Mouse (Mus musculus): ENCODE results near the gene Camk1g. TPM values are rescaled to one million over a fixed set of nuclear protein-coding genes. Genes with fewer than 3 reads are reported as not detected.

Gene Camk1g
- 20.5 and 20.6 TPM in 2 replicates for polyA plus RNA-seq (2016; fragmentation: Nextera tagmentation; extraction: Ambion mirVana)

- peak; percentile 87 for ATAC-seq (ENCODE audit: low FRiP score)
- Histone ChIP-seq H3K4me1 (peaks cover 38% of the 10 kb centered on the region), H3K36me3 (replicated peaks) (no peaks in the 10 kb centered on the region), H3K9ac (peak within 1 kb of the TSS; percentile 61), H3K4me2 (peak within 1 kb of the TSS; percentile 62), H3K27ac (peak within 1 kb of the TSS; percentile 75), H3K27me3 (no peaks in the 10 kb centered on the region), H3K9me3 (no peaks in the 10 kb centered on the region), H3K4me3 (replicated peaks) (peak within 1 kb of the TSS; percentile 49)
- 2% methylated on average over 2 of the region's 2 CpGs for WGBS
Measured at GRCm38 (mm10) chr1:193370096-193370495, at the start of gene Camk1g. Camk1g (minus strand) TSS chr1:193370298.

- no peak overlapping the region for H3K4me3 ChIP-seq (replicated peaks)
- WGBS: 21% methylated on average over 2 of the region's 2 CpGs
- H3K9ac ChIP-seq: no peak overlapping the region
- H3K36me3 ChIP-seq (replicated peaks): no peaks in the 10 kb centered on the region
- ATAC-seq (ENCODE audit: low FRiP score): no peak
- no peaks in the 10 kb centered on the region for H3K9me3 ChIP-seq
- H3K27ac ChIP-seq: no peak overlapping the region
- H3K4me1 ChIP-seq: peaks cover 25% of the 10 kb centered on the region
- H3K4me2 ChIP-seq: no peak overlapping the region
- peaks cover 31% of the 10 kb centered on the region for H3K27me3 ChIP-seq
Measured at GRCm38 (mm10) chr1:193419168-193419567, 49.1 kb upstream of the Camk1g start.

- no peak for ATAC-seq (ENCODE audit: low FRiP score)
- Histone ChIP-seq H3K4me2 (no peak overlapping the region), H3K27ac (no peak overlapping the region), H3K4me3 (replicated peaks) (no peak overlapping the region), H3K9ac (no peak overlapping the region), H3K27me3 (peaks cover 28% of the 10 kb centered on the region), H3K36me3 (replicated peaks) (no peaks in the 10 kb centered on the region), H3K9me3 (no peaks in the 10 kb centered on the region), H3K4me1 (peaks cover 20% of the 10 kb centered on the region)
- 89% methylated on average over 5 of the region's 5 CpGs for WGBS
Measured at GRCm38 (mm10) chr1:193418656-193419055, 48.6 kb upstream of the Camk1g start.

- H3K4me2 ChIP-seq: no peak overlapping the region
- H3K4me3 ChIP-seq (replicated peaks): no peak overlapping the region
- no peak overlapping the region for H3K9ac ChIP-seq
- H3K4me1 ChIP-seq: peaks cover 7% of the 10 kb centered on the region
- no peaks in the 10 kb centered on the region for H3K9me3 ChIP-seq
- 86% methylated on average over 4 of the region's 4 CpGs for WGBS
- H3K27ac ChIP-seq: no peak overlapping the region
- H3K36me3 ChIP-seq (replicated peaks): no peaks in the 10 kb centered on the region
- ATAC-seq (ENCODE audit: low FRiP score): no peak
- peaks cover 7% of the 10 kb centered on the region; the same call in 1 of the 2 replicates for H3K27me3 ChIP-seq
Measured at GRCm38 (mm10) chr1:193414067-193414466, 44.0 kb upstream of the Camk1g start.

- peaks cover 11% of the 10 kb centered on the region; the same call in 1 of the 2 replicates for H3K27me3 ChIP-seq
- no peaks in the 10 kb centered on the region for H3K9me3 ChIP-seq
- no peak for ATAC-seq (ENCODE audit: low FRiP score)
- H3K4me1 ChIP-seq: peaks cover 4% of the 10 kb centered on the region; the same call in 1 of the 2 replicates
- no peak overlapping the region for H3K27ac ChIP-seq
- H3K9ac ChIP-seq: no peak overlapping the region
- H3K36me3 ChIP-seq (replicated peaks): no peaks in the 10 kb centered on the region
- no peak overlapping the region for H3K4me3 ChIP-seq (replicated peaks)
- WGBS: 94% methylated on average over 5 of the region's 5 CpGs
- H3K4me2 ChIP-seq: no peak overlapping the region
Measured at GRCm38 (mm10) chr1:193413368-193414000, 43.4 kb upstream of the Camk1g start.

GRCm38 (mm10) chr1:193407487-193407886 lies 37.4 kb upstream of the Camk1g start:
- Histone ChIP-seq H3K4me1 (peaks cover 8% of the 10 kb centered on the region; the same call in 1 of the 2 replicates), H3K9me3 (no peaks in the 10 kb centered on the region), H3K27me3 (peaks cover 10% of the 10 kb centered on the region; the same call in 1 of the 2 replicates), H3K4me2 (no peak overlapping the region), H3K36me3 (replicated peaks) (no peaks in the 10 kb centered on the region), H3K27ac (no peak overlapping the region), H3K9ac (no peak overlapping the region), H3K4me3 (replicated peaks) (no peak overlapping the region)
- no peak for ATAC-seq (ENCODE audit: low FRiP score)
- WGBS: 71% methylated on average over 6 of the region's 6 CpGs

- no peak overlapping the region for H3K9ac ChIP-seq
- no peak overlapping the region for H3K27ac ChIP-seq
- H3K36me3 ChIP-seq (replicated peaks): no peaks in the 10 kb centered on the region
- WGBS: 57% methylated on average over 6 of the region's 6 CpGs
- peaks cover 10% of the 10 kb centered on the region; the same call in 1 of the 2 replicates for H3K27me3 ChIP-seq
- ATAC-seq (ENCODE audit: low FRiP score): peak; percentile 80; the same call in 1 of the 2 replicates
- peaks cover 10% of the 10 kb centered on the region; the same call in 1 of the 2 replicates for H3K4me1 ChIP-seq
- no peak overlapping the region for H3K4me2 ChIP-seq
- no peaks in the 10 kb centered on the region for H3K9me3 ChIP-seq
- no peak overlapping the region for H3K4me3 ChIP-seq (replicated peaks)
Measured at GRCm38 (mm10) chr1:193406059-193406642, 36.1 kb upstream of the Camk1g start.

- Histone ChIP-seq H3K27ac (no peak overlapping the region), H3K27me3 (0 out of 2 replicates have a peak, but pooled peaks cover 3% of the 10 kb centered on the region), H3K9ac (no peak overlapping the region), H3K4me2 (no peak overlapping the region), H3K36me3 (replicated peaks) (no peaks in the 10 kb centered on the region), H3K9me3 (no peaks in the 10 kb centered on the region), H3K4me3 (replicated peaks) (no peak overlapping the region), H3K4me1 (peaks cover 6% of the 10 kb centered on the region; the same call in 1 of the 2 replicates)
- WGBS: 81% methylated on average over 9 of the region's 9 CpGs
- no peak for ATAC-seq (ENCODE audit: low FRiP score)
Measured at GRCm38 (mm10) chr1:193401695-193402094, 31.6 kb upstream of the Camk1g start.

- Histone ChIP-seq H3K4me2 (no peak overlapping the region), H3K36me3 (replicated peaks) (no peaks in the 10 kb centered on the region), H3K4me3 (replicated peaks) (no peak overlapping the region), H3K27ac (no peak overlapping the region), H3K4me1 (0 out of 2 replicates have a peak, but pooled peaks cover 4% of the 10 kb centered on the region), H3K9me3 (no peaks in the 10 kb centered on the region), H3K9ac (no peak overlapping the region), H3K27me3 (0 out of 2 replicates have a peak, but pooled peaks cover 7% of the 10 kb centered on the region)
- no peak for ATAC-seq (ENCODE audit: low FRiP score)
- WGBS: 93% methylated on average over 1 of the region's 1 CpGs
Measured at GRCm38 (mm10) chr1:193400348-193400747, 30.2 kb upstream of the Camk1g start.

GRCm38 (mm10) chr1:193398728-193399437 lies 28.8 kb upstream of the Camk1g start:
- H3K36me3 ChIP-seq (replicated peaks): no peaks in the 10 kb centered on the region
- no peaks in the 10 kb centered on the region for H3K9me3 ChIP-seq
- no peak overlapping the region for H3K27ac ChIP-seq
- 0 out of 2 replicates have a peak, but pooled peaks cover 4% of the 10 kb centered on the region for H3K4me1 ChIP-seq
- no peak overlapping the region for H3K4me2 ChIP-seq
- WGBS: 85% methylated on average over 2 of the region's 2 CpGs
- no peak overlapping the region for H3K4me3 ChIP-seq (replicated peaks)
- 0 out of 2 replicates have a peak, but pooled peaks cover 7% of the 10 kb centered on the region for H3K27me3 ChIP-seq
- ATAC-seq (ENCODE audit: low FRiP score): no peak
- H3K9ac ChIP-seq: no peak overlapping the region

GRCm38 (mm10) chr1:193397109-193397508 lies 27.0 kb upstream of the Camk1g start:
- Histone ChIP-seq H3K4me2 (no peak overlapping the region), H3K36me3 (replicated peaks) (no peaks in the 10 kb centered on the region), H3K4me3 (replicated peaks) (no peak overlapping the region), H3K27me3 (0 out of 2 replicates have a peak, but pooled peaks cover 7% of the 10 kb centered on the region), H3K27ac (no peak overlapping the region), H3K9ac (no peak overlapping the region), H3K4me1 (no peaks in the 10 kb centered on the region), H3K9me3 (no peaks in the 10 kb centered on the region)
- ATAC-seq (ENCODE audit: low FRiP score): no peak

- Histone ChIP-seq H3K9ac (no peak overlapping the region), H3K27me3 (peaks cover 31% of the 10 kb centered on the region), H3K4me2 (no peak overlapping the region), H3K9me3 (no peaks in the 10 kb centered on the region), H3K36me3 (replicated peaks) (no peaks in the 10 kb centered on the region), H3K27ac (no peak overlapping the region), H3K4me3 (replicated peaks) (no peak overlapping the region), H3K4me1 (peaks cover 24% of the 10 kb centered on the region)
- ATAC-seq (ENCODE audit: low FRiP score): no peak
- WGBS: 94% methylated on average over 3 of the region's 3 CpGs
Measured at GRCm38 (mm10) chr1:193392266-193392665, 22.2 kb upstream of the Camk1g start.

Data from forebrain, embryonic 12.5 days (tissue).